Mouse (Mus musculus): ENCODE results near the gene Macrod2.

Gene Macrod2

GRCm38 (mm10) chr2:141056685-141057454 is 661.8 kb downstream of the Macrod2 start:
- DNase-seq (ENCODE audit: low read depth, low spot score), result no peak

- no peak for DNase-seq (ENCODE audit: low read depth, low spot score)
These were observed 662.3 kb downstream of the Macrod2 start for GRCm38 (mm10) chr2:141057455-141057833.

- no peak for DNase-seq (ENCODE audit: low read depth, low spot score)
These were observed 679.1 kb downstream of the Macrod2 start for GRCm38 (mm10) chr2:141073981-141074855.

- DNase-seq (ENCODE audit: low read depth, low spot score), result no peak
These were observed 683.1 kb downstream of the Macrod2 start for GRCm38 (mm10) chr2:141078221-141078620.

GRCm38 (mm10) chr2:141091320-141091719 is 696.2 kb downstream of the Macrod2 start:
- peak; percentile 13 for DNase-seq (ENCODE audit: low read depth, low spot score)

- DNase-seq (ENCODE audit: low read depth, low spot score), result no peak
These were observed 722.5 kb downstream of the Macrod2 start for GRCm38 (mm10) chr2:141117579-141117978.

GRCm38 (mm10) chr2:141123875-141124274 is 728.8 kb downstream of the Macrod2 start:
- no peak for DNase-seq (ENCODE audit: low read depth, low spot score)

GRCm38 (mm10) chr2:141125638-141126037 is 730.5 kb downstream of the Macrod2 start:
- DNase-seq (ENCODE audit: low read depth, low spot score), result no peak

- no peak for DNase-seq (ENCODE audit: low read depth, low spot score)
These were observed 747.2 kb downstream of the Macrod2 start for GRCm38 (mm10) chr2:141142266-141142665.

GRCm38 (mm10) chr2:141152011-141152772 is 757.1 kb downstream of the Macrod2 start:
- DNase-seq (ENCODE audit: low read depth, low spot score), result no peak

- DNase-seq (ENCODE audit: low read depth, low spot score), result no peak
These were observed 760.9 kb downstream of the Macrod2 start for GRCm38 (mm10) chr2:141155972-141156371.

GRCm38 (mm10) chr2:141156979-141157593 is 762.0 kb downstream of the Macrod2 start:
- no peak for DNase-seq (ENCODE audit: low read depth, low spot score)

GRCm38 (mm10) chr2:141158161-141158560 is 763.1 kb downstream of the Macrod2 start:
- DNase-seq (ENCODE audit: low read depth, low spot score), result no peak

- no peak for DNase-seq (ENCODE audit: low read depth, low spot score)
These were observed 768.8 kb downstream of the Macrod2 start for GRCm38 (mm10) chr2:141163918-141164317.

GRCm38 (mm10) chr2:141169586-141169985 is 774.5 kb downstream of the Macrod2 start:
- DNase-seq (ENCODE audit: low read depth, low spot score), result peak; percentile 92

GRCm38 (mm10) chr2:141173167-141173566 is 778.1 kb downstream of the Macrod2 start:
- DNase-seq (ENCODE audit: low read depth, low spot score), result peak; percentile 70

GRCm38 (mm10) chr2:141173607-141174006 is 778.5 kb downstream of the Macrod2 start:
- DNase-seq (ENCODE audit: low read depth, low spot score), result peak; percentile 83

- DNase-seq (ENCODE audit: low read depth, low spot score), result peak; percentile 46
These were observed 785.5 kb downstream of the Macrod2 start for GRCm38 (mm10) chr2:141180656-141181055.

- no peak for DNase-seq (ENCODE audit: low read depth, low spot score)
These were observed 787.1 kb downstream of the Macrod2 start for GRCm38 (mm10) chr2:141182034-141182759.

GRCm38 (mm10) chr2:141194476-141194875 is 799.4 kb downstream of the Macrod2 start:
- DNase-seq (ENCODE audit: low read depth, low spot score), result no peak

GRCm38 (mm10) chr2:141200481-141200880 is 805.4 kb downstream of the Macrod2 start:
- no peak for DNase-seq (ENCODE audit: low read depth, low spot score)

Measured in 3T3-L1 (cell line).